Mouse (Mus musculus) telencephalon, adult 2 months (tissue): ENCODE measurements at regions not wholly inside any gene's neighbourhood (a gene's known extent, or its start where the extent isn't known, plus 50 kb on each side); places are given as distances from the start of the nearest gene placed in this dataset.
A peak's percentile ranks its signal among the peaks of the same experiment; 100 is the strongest.

Experiments
- DNase-seq: peaks from one replicate; pipeline ENCODE4 v3.0.0-alpha.2; 2011; ENCODE audit warnings: low read depth, low spot score

GRCm38 (mm10) chr8:98403645-98404032, 1012.6 kb downstream of the Cdh8 start:
- DNase-seq: no peak

- no peak for DNase-seq
Measured at GRCm38 (mm10) chr8:98402852-98403644, 1013.2 kb downstream of the Cdh8 start.

- DNase-seq: no peak
Measured at GRCm38 (mm10) chr8:98381815-98382214, 1034.5 kb downstream of the Cdh8 start.

GRCm38 (mm10) chr8:98380387-98380786, 1035.9 kb downstream of the Cdh8 start:
- DNase-seq: no peak

GRCm38 (mm10) chr8:98377743-98378142, 1038.5 kb downstream of the Cdh8 start:
- no peak for DNase-seq

- DNase-seq: no peak
Measured at GRCm38 (mm10) chr8:98372711-98373420, 1043.4 kb downstream of the Cdh8 start.

- DNase-seq: no peak
Measured at GRCm38 (mm10) chr8:98365378-98366095, 1050.7 kb downstream of the Cdh8 start.

GRCm38 (mm10) chr8:98337279-98337678, 1079.0 kb downstream of the Cdh8 start:
- DNase-seq: no peak

GRCm38 (mm10) chr8:98309405-98309990, 1106.8 kb downstream of the Cdh8 start:
- no peak for DNase-seq

- DNase-seq: no peak
Measured at GRCm38 (mm10) chr8:98294975-98295374, 1121.3 kb downstream of the Cdh8 start.

- DNase-seq: peak; percentile 16
Measured at GRCm38 (mm10) chr8:98260281-98260680, 1156.0 kb downstream of the Cdh8 start.

GRCm38 (mm10) chr8:98243328-98243926, 1172.8 kb downstream of the Cdh8 start:
- no peak for DNase-seq

GRCm38 (mm10) chr8:98214019-98214418, 1202.3 kb downstream of the Cdh8 start:
- DNase-seq: no peak
